Mouse (Mus musculus) midbrain, embryonic 10.5 days (tissue): ENCODE measurements around the gene Tecta. TPM values are rescaled to one million over a fixed set of nuclear protein-coding genes. Genes with fewer than 3 reads are reported as not detected.

Experiments used
- DNase-seq: peaks from one replicate; pipeline ENCODE4 v3.0.0-alpha.2; 2017; ENCODE audit warnings: low spot score
- H3K27ac ChIP-seq: fragments of 300-500 bp; sonication (generic); replicated peaks from 2 replicates; pipeline ENCODE4 v1.5.1; 2016; ENCODE audit warnings: mild to moderate bottlenecking
- H3K27me3 ChIP-seq: fragments of 300-500 bp; sonication (generic); 2 replicates; pipeline ENCODE4 v1.6.1; 2016; ENCODE audit warnings: low read depth, mild to moderate bottlenecking; ENCODE audit not compliant: poor library complexity, severe bottlenecking
- H3K36me3 ChIP-seq: fragments of 300-500 bp; sonication (generic); 2 replicates; pipeline ENCODE4 v1.6.1; 2016; ENCODE audit warnings: mild to moderate bottlenecking, moderate library complexity
- H3K4me1 ChIP-seq: fragments of 300-500 bp; sonication (generic); 2 replicates; pipeline ENCODE4 v1.6.1; 2016
- H3K4me3 ChIP-seq: fragments of 300-500 bp; sonication (generic); 2 replicates; pipeline ENCODE4 v1.5.1; 2016; ENCODE audit warnings: mild to moderate bottlenecking, moderate library complexity
- H3K9me3 ChIP-seq: fragments of 300-500 bp; sonication (generic); replicated peaks from 2 replicates; pipeline ENCODE4 v1.6.1; 2016; ENCODE audit warnings: mild to moderate bottlenecking
- WGBS: fragments of 180-500 bp; shearing (Covaris S2); methylation state at CpG from one replicate; pipeline ENCODE4 v1.1.7; 2016; 5-methylcytosine and 5-hydroxymethylcytosine counted together
- microRNA-seq: library from miRNA; unstranded; fragments of <30 nt; microRNA quantifications from one replicate; pipeline ENCODE4, GENCODE M21; 2017
- polyA plus RNA-seq: library from polyadenylated mRNA; unstranded; fragments of >200 nt; fragmentation: Nextera tagmentation; extraction: Ambion mirVana; gene quantifications from 2 replicates; pipeline ENCODE4 v1.2.1, GENCODE M21; 2016

Gene Tecta
- polyA plus RNA-seq, 1 experiment from 2014 or later, result 0.54 TPM

- H3K27ac ChIP-seq, result no peak overlapping the region
- H3K36me3 ChIP-seq, result no peaks in the 10 kb centered on the region
- no peaks in the 10 kb centered on the region for H3K27me3 ChIP-seq
- H3K4me3 ChIP-seq, result no peak overlapping the region
- peaks cover 5% of the 10 kb centered on the region; the same call in 1 of the 2 replicates for H3K4me1 ChIP-seq
- 91% methylated on average over 6 of the region's 6 CpGs for WGBS
- H3K9me3 ChIP-seq, result no peaks in the 10 kb centered on the region
- no peak for DNase-seq
Observed at GRCm38 (mm10) chr9:42314388-42314787, 85.3 kb downstream of the Tecta start.

GRCm38 (mm10) chr9:42313872-42314271 lies 85.9 kb downstream of the Tecta start:
- DNase-seq, result no peak
- Histone ChIP-seq H3K27ac (no peak overlapping the region), H3K27me3 (no peaks in the 10 kb centered on the region), H3K36me3 (no peaks in the 10 kb centered on the region), H3K4me1 (peaks cover 5% of the 10 kb centered on the region; the same call in 1 of the 2 replicates), H3K4me3 (no peak overlapping the region), H3K9me3 (no peaks in the 10 kb centered on the region)
- 15% methylated on average over 3 of the region's 3 CpGs for WGBS

DNA sequence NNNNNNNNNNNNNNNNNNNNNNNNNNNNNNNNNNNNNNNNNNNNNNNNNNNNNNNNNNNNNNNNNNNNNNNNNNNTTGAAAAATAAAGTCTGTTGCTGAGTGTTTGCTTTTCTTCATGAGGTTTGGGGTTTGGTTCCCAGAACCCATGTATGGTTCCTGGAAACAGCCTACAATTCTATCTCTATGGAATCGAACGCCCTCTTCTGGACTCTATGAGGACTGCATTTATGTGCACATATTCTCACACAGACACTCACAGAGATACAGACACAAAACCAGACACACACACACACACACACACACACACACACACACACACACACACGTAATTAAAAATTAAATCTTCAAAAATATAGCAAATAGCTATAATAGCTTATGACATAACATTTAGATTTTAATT lies 88.4 kb downstream of the Tecta start:
- peaks cover 5% of the 10 kb centered on the region; the same call in 1 of the 2 replicates for H3K4me1 ChIP-seq
- no peak overlapping the region for H3K4me3 ChIP-seq
- no peaks in the 10 kb centered on the region for H3K9me3 ChIP-seq
- DNase-seq, result no peak
- H3K27me3 ChIP-seq, result no peaks in the 10 kb centered on the region
- no peaks in the 10 kb centered on the region for H3K36me3 ChIP-seq
- 76% methylated on average over 3 of the region's 3 CpGs for WGBS
- no peak overlapping the region for H3K27ac ChIP-seq

- Histone ChIP-seq H3K4me1 (no peaks in the 10 kb centered on the region), H3K27ac (no peak overlapping the region), H3K36me3 (no peaks in the 10 kb centered on the region), H3K27me3 (no peaks in the 10 kb centered on the region), H3K9me3 (no peaks in the 10 kb centered on the region), H3K4me3 (no peak overlapping the region)
- WGBS, result 93% methylated on average over 4 of the region's 4 CpGs
- no peak for DNase-seq
Observed at GRCm38 (mm10) chr9:42303894-42304293, 95.8 kb downstream of the Tecta start.

GRCm38 (mm10) chr9:42301082-42301633 lies 98.6 kb downstream of the Tecta start:
- Histone ChIP-seq H3K27me3 (no peaks in the 10 kb centered on the region), H3K9me3 (no peaks in the 10 kb centered on the region), H3K4me3 (no peak overlapping the region), H3K4me1 (no peaks in the 10 kb centered on the region), H3K27ac (no peak overlapping the region), H3K36me3 (no peaks in the 10 kb centered on the region)
- 83% methylated on average over 6 of the region's 6 CpGs for WGBS
- DNase-seq, result no peak

- H3K27me3 ChIP-seq, result no peaks in the 10 kb centered on the region
- H3K4me3 ChIP-seq, result no peak overlapping the region
- WGBS, result 93% methylated on average over 10 of the region's 10 CpGs
- no peaks in the 10 kb centered on the region for H3K36me3 ChIP-seq
- H3K9me3 ChIP-seq, result no peaks in the 10 kb centered on the region
- no peak overlapping the region for H3K27ac ChIP-seq
- H3K4me1 ChIP-seq, result peaks cover 7% of the 10 kb centered on the region
- no peak for DNase-seq
Observed at GRCm38 (mm10) chr9:42296297-42296922, 103.3 kb downstream of the Tecta start.

GRCm38 (mm10) chr9:42294131-42294530 lies 105.6 kb downstream of the Tecta start:
- no peak overlapping the region for H3K4me3 ChIP-seq
- no peaks in the 10 kb centered on the region for H3K9me3 ChIP-seq
- DNase-seq, result no peak
- no peaks in the 10 kb centered on the region for H3K36me3 ChIP-seq
- H3K27ac ChIP-seq, result no peak overlapping the region
- 89% methylated on average over 2 of the region's 2 CpGs for WGBS
- peaks cover 7% of the 10 kb centered on the region for H3K4me1 ChIP-seq
- no peaks in the 10 kb centered on the region for H3K27me3 ChIP-seq

DNA sequence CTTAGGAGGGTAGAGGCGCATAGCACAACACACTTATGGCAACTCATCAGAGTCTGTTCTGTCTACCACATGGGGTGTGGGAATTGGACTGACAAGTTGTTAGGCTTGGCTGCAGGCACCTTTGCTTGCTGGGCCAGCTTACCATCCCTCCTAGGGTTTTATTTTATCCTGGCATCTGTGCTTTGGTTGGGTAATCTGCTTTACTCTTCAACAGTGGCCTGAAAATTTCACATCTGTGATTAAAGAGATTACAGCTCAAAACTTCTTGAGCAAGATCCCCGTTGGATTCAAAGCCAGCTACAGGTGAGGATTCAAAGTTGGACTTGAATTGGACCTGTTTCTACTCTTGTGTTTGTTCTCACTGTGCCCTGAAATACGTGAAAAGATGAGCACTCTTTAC lies 106.1 kb downstream of the Tecta start:
- Histone ChIP-seq H3K36me3 (no peaks in the 10 kb centered on the region), H3K27ac (no peak overlapping the region), H3K27me3 (no peaks in the 10 kb centered on the region), H3K4me3 (no peak overlapping the region), H3K9me3 (no peaks in the 10 kb centered on the region), H3K4me1 (peaks cover 7% of the 10 kb centered on the region)
- 78% methylated on average over 3 of the region's 3 CpGs for WGBS
- no peak for DNase-seq

- H3K36me3 ChIP-seq, result no peaks in the 10 kb centered on the region
- H3K4me1 ChIP-seq, result peaks cover 7% of the 10 kb centered on the region
- no peaks in the 10 kb centered on the region for H3K9me3 ChIP-seq
- no peak overlapping the region for H3K4me3 ChIP-seq
- DNase-seq, result no peak
- H3K27ac ChIP-seq, result no peak overlapping the region
- H3K27me3 ChIP-seq, result no peaks in the 10 kb centered on the region
- 40% methylated on average over 7 of the region's 7 CpGs for WGBS
Observed at GRCm38 (mm10) chr9:42293051-42293450, 106.7 kb downstream of the Tecta start.

- H3K36me3 ChIP-seq, result no peaks in the 10 kb centered on the region
- H3K27ac ChIP-seq, result no peak overlapping the region
- no peaks in the 10 kb centered on the region for H3K4me1 ChIP-seq
- no peak for DNase-seq
- H3K9me3 ChIP-seq, result no peaks in the 10 kb centered on the region
- no peak overlapping the region for H3K4me3 ChIP-seq
- WGBS, result 71% methylated on average over 4 of the region's 4 CpGs
- H3K27me3 ChIP-seq, result no peaks in the 10 kb centered on the region
Observed at GRCm38 (mm10) chr9:42279676-42280075, 120.1 kb downstream of the Tecta start.

Small RNA genes within 50 kb of the gene (microRNA-seq; reads per million reads assigned to microRNA genes)
- gene Gm44311, result not detected

Other genes with a start within 250 kb of the Tecta start
- 64.8 and 71.0 TPM in 2 replicates for gene Sc5d, start 135.7 kb downstream of the Tecta start, polyA plus RNA-seq
- gene Tbcel, start 107.9 kb upstream of the Tecta start, polyA plus RNA-seq, result 3.4 and 3.7 TPM in 2 replicates